Mouse (Mus musculus) myocyte (in vitro differentiated cells): ENCODE data around the gene Dnaaf2.

Experiments used
- CEBPB ChIP-seq: IDR thresholded peaks from 2 replicates; pipeline ENCODE4 v1.6.1; 2011; ENCODE audit warnings: mild to moderate bottlenecking, moderate library complexity; ENCODE audit not compliant: poor library complexity, insufficient read depth, severe bottlenecking
- E2F4 ChIP-seq: IDR thresholded peaks from one replicate; pipeline ENCODE4 v1.6.1; 2011; ENCODE audit warnings: mild to moderate bottlenecking, control low read depth, moderate library complexity; ENCODE audit not compliant: insufficient read depth
- MAX ChIP-seq: IDR thresholded peaks from one replicate; pipeline ENCODE4 v1.6.1; 2011; ENCODE audit warnings: low read depth, mild to moderate bottlenecking, control low read depth
- MYOD1 ChIP-seq, 3 experiments: IDR thresholded peaks; one replicate each; pipeline ENCODE4 v1.6.1; 2011; ENCODE audit warnings: control low read depth in 2 of 3, low read depth in 2 of 3, mild to moderate bottlenecking in 2 of 3, moderate library complexity in 1 of 3; ENCODE audit not compliant: insufficient read length in 2 of 3, control insufficient read depth in 1 of 3
- POLR2A ChIP-seq: IDR thresholded peaks from one replicate; pipeline ENCODE4 v1.6.1; 2011; ENCODE audit warnings: low read depth, mild to moderate bottlenecking, control low read depth, moderate library complexity; ENCODE audit not compliant: insufficient read length
- POLR2AphosphoS2 ChIP-seq: IDR thresholded peaks from one replicate; pipeline ENCODE4 v1.6.1; 2011; ENCODE audit warnings: low read depth, control low read depth; ENCODE audit not compliant: insufficient read length
- TCF3 ChIP-seq: IDR thresholded peaks from one replicate; pipeline ENCODE4 v1.6.1; 2011; ENCODE audit warnings: low read depth, control low read depth; ENCODE audit not compliant: insufficient read length
- USF1 ChIP-seq: IDR thresholded peaks from one replicate; pipeline ENCODE4 v1.6.1; 2011; ENCODE audit warnings: low read depth, mild to moderate bottlenecking, control low read depth, moderate library complexity

GRCm38 (mm10) chr12:69214393-69214792 lies 16.2 kb upstream of the Dnaaf2 start:
- no peak for TF ChIP-seq CEBPB
- TF ChIP-seq POLR2A, result no peak
- no peak for TF ChIP-seq MAX
- TF ChIP-seq USF1, result no peak
- TF ChIP-seq POLR2AphosphoS2, result no peak
- no peak for TF ChIP-seq E2F4
- TF ChIP-seq MYOD1 (IDR thresholded peaks at IDR 0.05; ENCODE audit: control insufficient read depth in 1 of 3, insufficient read length in 2 of 3, low read depth in 2 of 3), result no peak
- TF ChIP-seq TCF3, result no peak
